Comparison of ENCODE assay signal across 8 mouse cellular contexts in genomic region chr17:34626773-34627092, GRCm38 (mm10). TPM values are rescaled to one million over a fixed set of nuclear protein-coding genes. Genes with fewer than 3 reads are reported as not detected.
DNase-seq lines count a peak whose midpoint lies in the region; ATAC-seq lines count a peak whose summit lies in the region.

No protein-coding gene starts in this region.

- 1% methylated on average over 18 of the region's 18 CpGs for WGBS in liver, embryonic 12.5 days (ENCODE audit: insufficient replicate concordance)
- WGBS in neural tube, embryonic 13.5 days, result 0% methylated on average over 18 of the region's 18 CpGs

- H3K27me3 ChIP-seq in liver, embryonic 12.5 days (replicated peaks), result peaks cover 46% of the 10 kb centered on the region
- H3K27me3 ChIP-seq in neural tube, embryonic 13.5 days, result peaks cover 23% of the 10 kb centered on the region

- peak; percentile 42 for DNase-seq in right cerebral cortex, postnatal 14 days
- DNase-seq in right cerebral cortex, adult 18-20 months, result no peak
- peak; percentile 82 for DNase-seq in embryo, embryonic 11 days
- no peak for DNase-seq in gastrocnemius, postnatal 36 days
- DNase-seq in cerebellum, adult 9-11 months, result no peak

- H3K27ac ChIP-seq in liver, embryonic 12.5 days, result peak overlapping the region; percentile 78
- peak overlapping the region; percentile 94 for H3K27ac ChIP-seq in neural tube, embryonic 13.5 days (replicated peaks)

- peaks cover 64% of the 10 kb centered on the region for H3K4me1 ChIP-seq in liver, embryonic 12.5 days
- peaks cover 54% of the 10 kb centered on the region for H3K4me1 ChIP-seq in neural tube, embryonic 13.5 days (replicated peaks)

- peak; percentile 18 to 22; a peak in 3 of 4 replicates for ATAC-seq in hematopoietic stem cell, adult 5-6 weeks (replicated peaks in 1 of 2; ENCODE audit: insufficient read depth in 1 of 2, low FRiP score in 2 of 2, low TSS enrichment in 1 of 2, low read depth in 1 of 2, poor library complexity in 2 of 2, severe bottlenecking in 2 of 2)
- peak; percentile 25; the same call in 1 of the 2 replicates for ATAC-seq in liver, embryonic 12.5 days
- ATAC-seq in neural tube, embryonic 13.5 days (ENCODE audit: low read depth), result peak; percentile 59

- peak overlapping the region; percentile 76 for H3K9ac ChIP-seq in liver, embryonic 12.5 days
- H3K9ac ChIP-seq in neural tube, embryonic 13.5 days, result peak overlapping the region; percentile 80

- peaks cover 28% of the 10 kb centered on the region for H3K36me3 ChIP-seq in liver, embryonic 12.5 days
- peaks cover 25% of the 10 kb centered on the region for H3K36me3 ChIP-seq in neural tube, embryonic 13.5 days

- intact Hi-C loops in gastrocnemius, postnatal 36 days (cut with DNase I), result no loop called here

- peak overlapping the region; percentile 73 for H3K4me3 ChIP-seq in liver, embryonic 12.5 days
- H3K4me3 ChIP-seq in neural tube, embryonic 13.5 days, result peak overlapping the region; percentile 74

- peak overlapping the region; percentile 93 for H3K4me2 ChIP-seq in liver, embryonic 12.5 days
- peak overlapping the region; percentile 75 for H3K4me2 ChIP-seq in neural tube, embryonic 13.5 days

- H3K9me3 ChIP-seq in liver, embryonic 12.5 days (replicated peaks), result no peaks in the 10 kb centered on the region
- no peaks in the 10 kb centered on the region for H3K9me3 ChIP-seq in neural tube, embryonic 13.5 days

RNA-seq across cellular contexts. Expression of gene Ppt2, which starts 1.6 kb away (rescaled TPM):
- total RNA-seq in hematopoietic stem cell, adult 5-6 weeks (2017), result 23.2 and 27.6 TPM in 2 replicates
- 13.7 and 13.9 TPM in 2 replicates for polyA plus RNA-seq in liver, embryonic 12.5 days (2016; fragmentation: Nextera tagmentation; extraction: Ambion mirVana)
- polyA plus RNA-seq in neural tube, embryonic 13.5 days (2015; fragmentation: Nextera tagmentation; extraction: Ambion mirVana), result 23.7 and 25.0 TPM in 2 replicates
- total RNA-seq in gastrocnemius, postnatal 36 days (2021), result 10 to 100 TPM; 36.2 to 40.0 TPM

RNA-seq across cellular contexts. Expression of gene Prrt1, which starts 2.6 kb away (rescaled TPM):
- 0.13 TPM in 1 of 2 replicates, not detected in the other for total RNA-seq in hematopoietic stem cell, adult 5-6 weeks (2017)
- polyA plus RNA-seq in liver, embryonic 12.5 days (2016; fragmentation: Nextera tagmentation; extraction: Ambion mirVana), result not detected in 2 replicates
- 3.8 and 4.2 TPM in 2 replicates for polyA plus RNA-seq in neural tube, embryonic 13.5 days (2015; fragmentation: Nextera tagmentation; extraction: Ambion mirVana)
- 1 to 10 TPM in 1 of 2 experiments, under 1 TPM in 1; 0.35 to 1.5 TPM for total RNA-seq in gastrocnemius, postnatal 36 days (2021)

RNA-seq across cellular contexts. Expression of gene Egfl8, which starts 11.0 kb away (rescaled TPM):
- total RNA-seq in hematopoietic stem cell, adult 5-6 weeks (2017), result 1.3 and 4.5 TPM in 2 replicates
- 0.45 and 0.50 TPM in 2 replicates for polyA plus RNA-seq in liver, embryonic 12.5 days (2016; fragmentation: Nextera tagmentation; extraction: Ambion mirVana)
- 21.8 and 28.4 TPM in 2 replicates for polyA plus RNA-seq in neural tube, embryonic 13.5 days (2015; fragmentation: Nextera tagmentation; extraction: Ambion mirVana)
- 1 to 10 TPM; 1.3 to 2.6 TPM for total RNA-seq in gastrocnemius, postnatal 36 days (2021)

RNA-seq across cellular contexts. Expression of gene Fkbpl, which starts 17.8 kb away (rescaled TPM):
- 24.1 and 35.8 TPM in 2 replicates for total RNA-seq in hematopoietic stem cell, adult 5-6 weeks (2017)
- 6.7 and 7.1 TPM in 2 replicates for polyA plus RNA-seq in liver, embryonic 12.5 days (2016; fragmentation: Nextera tagmentation; extraction: Ambion mirVana)
- 17.1 and 18.6 TPM in 2 replicates for polyA plus RNA-seq in neural tube, embryonic 13.5 days (2015; fragmentation: Nextera tagmentation; extraction: Ambion mirVana)
- total RNA-seq in gastrocnemius, postnatal 36 days (2021), result 1 to 10 TPM; 6.0 to 8.2 TPM

RNA-seq across cellular contexts. Expression of gene Atf6b, which starts 20.2 kb away (rescaled TPM):
- total RNA-seq in hematopoietic stem cell, adult 5-6 weeks (2017), result 12.3 and 19.9 TPM in 2 replicates
- 37.0 and 37.3 TPM in 2 replicates for polyA plus RNA-seq in liver, embryonic 12.5 days (2016; fragmentation: Nextera tagmentation; extraction: Ambion mirVana)
- polyA plus RNA-seq in neural tube, embryonic 13.5 days (2015; fragmentation: Nextera tagmentation; extraction: Ambion mirVana), result 106 TPM in 2 replicates
- total RNA-seq in gastrocnemius, postnatal 36 days (2021), result 1 to 10 TPM; 5.7 to 6.6 TPM

Comparison
In these comparisons a context has a peak if more than half of its experiments do, and no peak if none do; other contexts are left out.
1. DNase-seq: peak in right cerebral cortex, postnatal 14 days (single experiment) and embryo, embryonic 11 days (single experiment); none in right cerebral cortex, adult 18-20 months (single experiment), gastrocnemius, postnatal 36 days (0 of 2) and cerebellum, adult 9-11 months (single experiment).
2. Peak in every context shown above with its lines, with median percentiles within 50 percentile points of each other: ATAC-seq.